ENCODE assay signal across 10 mouse cellular contexts in genomic region chr11:118401195-118401594, GRCm38 (mm10). TPM values are rescaled to one million over a fixed set of nuclear protein-coding genes. Genes with fewer than 3 reads are reported as not detected.
DNase-seq lines count a peak whose midpoint lies in the region; ATAC-seq and TF ChIP-seq lines count a peak whose summit lies in the region.
"Had no signal": no experiment of that assay in that cellular context is flagged by ENCODE, and none has a peak within 500 bp of the region (broad histone marks: within the 10 kb centered on the region; RNA-seq: fewer than 3 reads in every experiment).

No protein-coding gene starts in this region.

- no peaks in the 10 kb centered on the region for H3K27me3 ChIP-seq in heart, embryonic 12.5 days (replicated peaks)
- H3K27me3 ChIP-seq in limb, embryonic 10.5 days (ENCODE audit: low read depth, poor library complexity, severe bottlenecking), result no peaks in the 10 kb centered on the region

- H3K4me2 ChIP-seq in heart, embryonic 12.5 days, result no peak overlapping the region

- peak overlapping the region; percentile 49 for H3K27ac ChIP-seq in heart, embryonic 12.5 days (ENCODE audit: poor library complexity, severe bottlenecking)
- H3K27ac ChIP-seq in limb, embryonic 10.5 days, result peak overlapping the region; percentile 83
- no peak overlapping the region for H3K27ac ChIP-seq in left cerebral cortex, adult 2 months

- peaks cover 9% of the 10 kb centered on the region for H3K36me3 ChIP-seq in heart, embryonic 12.5 days
- H3K36me3 ChIP-seq in limb, embryonic 10.5 days, result peaks cover 9% of the 10 kb centered on the region

- no peak for ATAC-seq in heart, embryonic 12.5 days (ENCODE audit: insufficient number of reproducible peaks, low FRiP score)
- ATAC-seq in megakaryocyte-erythroid progenitor cell, adult 5-6 weeks (replicated peaks; ENCODE audit: low FRiP score, low TSS enrichment, poor library complexity, severe bottlenecking), result no peak

- H3K4me1 ChIP-seq in heart, embryonic 12.5 days (replicated peaks), result peaks cover 32% of the 10 kb centered on the region
- peaks cover 34% of the 10 kb centered on the region for H3K4me1 ChIP-seq in limb, embryonic 10.5 days

- no peak overlapping the region for H3K4me3 ChIP-seq in heart, embryonic 12.5 days
- no peak overlapping the region for H3K4me3 ChIP-seq in limb, embryonic 10.5 days
- H3K4me3 ChIP-seq in left cerebral cortex, adult 2 months, result no peak overlapping the region

- DNase-seq in heart, adult 18-20 months, result no peak
- peak; percentile 40 for DNase-seq in thymus, postnatal 4 days
- no peak for DNase-seq in thymus, postnatal 10 days (ENCODE audit: low spot score in 2 of 2)
- DNase-seq in limb, embryonic 10.5 days (ENCODE audit: low spot score), result no peak
- no peak for DNase-seq in ovary, postnatal 10 days (ENCODE audit: low spot score)
- DNase-seq in left cerebral cortex, adult 2 months (ENCODE audit: extremely low spot score in 1 of 2, low spot score in 2 of 2), result no peak

- H3K9me3 ChIP-seq in heart, embryonic 12.5 days (replicated peaks), result no peaks in the 10 kb centered on the region
- H3K9me3 ChIP-seq in limb, embryonic 10.5 days (replicated peaks), result no peaks in the 10 kb centered on the region

- intact Hi-C loops in left cerebral cortex, adult 2 months (cut with DNase I), result no loop called here

- H3K9ac ChIP-seq in heart, embryonic 12.5 days, result no peak overlapping the region

- no peak for TF ChIP-seq CTCF in left cerebral cortex, adult 2 months (IDR thresholded peaks at IDR 0.05)

- WGBS in heart, embryonic 12.5 days, result 79% methylated on average over 4 of the region's 4 CpGs
- 73% methylated on average over 4 of the region's 4 CpGs for WGBS in limb, embryonic 10.5 days

RNA-seq across cellular contexts. Expression of gene Lgals3bp, which starts 0.7 kb away (rescaled TPM):
- 4.5 and 5.1 TPM in 2 replicates for polyA plus RNA-seq in heart, embryonic 12.5 days (2016; fragmentation: Nextera tagmentation; extraction: Ambion mirVana)
- total RNA-seq in heart, adult 18-20 months (2021), result 10 to 100 TPM; 19.6 to 34.9 TPM
- 2.7 and 3.4 TPM in 2 replicates for polyA plus RNA-seq in limb, embryonic 10.5 days (2016; fragmentation: Nextera tagmentation; extraction: Ambion mirVana)
- 10 to 100 TPM; 17.1 to 20.0 TPM for total RNA-seq in left cerebral cortex, adult 2 months (2021)
- total RNA-seq in megakaryocyte-erythroid progenitor cell, adult 5-6 weeks (2014; fragmentation: Nextera tagmentation), result 174 and 211 TPM in 2 replicates
- total RNA-seq in megakaryocyte-erythroid progenitor cell, adult 5-6 weeks (2017), result 112 and 174 TPM in 2 replicates

RNA-seq across cellular contexts. Expression of gene Cant1, which starts 17.7 kb away (rescaled TPM):
- 23.6 and 23.7 TPM in 2 replicates for polyA plus RNA-seq in heart, embryonic 12.5 days (2016; fragmentation: Nextera tagmentation; extraction: Ambion mirVana)
- 10 to 100 TPM; 17.5 to 18.6 TPM for total RNA-seq in heart, adult 18-20 months (2021)
- polyA plus RNA-seq in limb, embryonic 10.5 days (2016; fragmentation: Nextera tagmentation; extraction: Ambion mirVana), result 24.1 and 25.9 TPM in 2 replicates
- 10 to 100 TPM; 37.9 to 41.0 TPM for total RNA-seq in left cerebral cortex, adult 2 months (2021)
- 23.9 and 24.7 TPM in 2 replicates for total RNA-seq in megakaryocyte-erythroid progenitor cell, adult 5-6 weeks (2014; fragmentation: Nextera tagmentation)
- 7.3 and 11.3 TPM in 2 replicates for total RNA-seq in megakaryocyte-erythroid progenitor cell, adult 5-6 weeks (2017)

RNA-seq across cellular contexts. Expression of gene C1qtnf1, which starts 26.8 kb away (rescaled TPM):
- polyA plus RNA-seq in heart, embryonic 12.5 days (2016; fragmentation: Nextera tagmentation; extraction: Ambion mirVana), result 4.9 and 5.5 TPM in 2 replicates
- total RNA-seq in heart, adult 18-20 months (2021), result 10 to 100 TPM; 13.4 to 16.4 TPM
- polyA plus RNA-seq in limb, embryonic 10.5 days (2016; fragmentation: Nextera tagmentation; extraction: Ambion mirVana), result 1.9 and 3.1 TPM in 2 replicates
- 1 to 10 TPM; 3.3 to 4.8 TPM for total RNA-seq in left cerebral cortex, adult 2 months (2021)
- not detected in 2 replicates for total RNA-seq in megakaryocyte-erythroid progenitor cell, adult 5-6 weeks (2014; fragmentation: Nextera tagmentation)
- total RNA-seq in megakaryocyte-erythroid progenitor cell, adult 5-6 weeks (2017), result not detected in 2 replicates
- total RNA-seq: common myeloid progenitor, adult 5-6 weeks had no signal

RNA-seq across cellular contexts. Expression of gene Timp2, which starts 45.7 kb away (rescaled TPM):
- polyA plus RNA-seq in heart, embryonic 12.5 days (2016; fragmentation: Nextera tagmentation; extraction: Ambion mirVana), result 68.9 and 72.1 TPM in 2 replicates
- total RNA-seq in heart, adult 18-20 months (2021), result 100 to 1,000 TPM in 1 of 2 experiments, 10 to 100 TPM in 1; 75.0 to 102 TPM
- polyA plus RNA-seq in limb, embryonic 10.5 days (2016; fragmentation: Nextera tagmentation; extraction: Ambion mirVana), result 35.4 and 49.6 TPM in 2 replicates
- total RNA-seq in left cerebral cortex, adult 2 months (2021), result 100 to 1,000 TPM; 221 to 255 TPM
- 4.4 and 8.0 TPM in 2 replicates for total RNA-seq in megakaryocyte-erythroid progenitor cell, adult 5-6 weeks (2014; fragmentation: Nextera tagmentation)
- 9.3 and 9.5 TPM in 2 replicates for total RNA-seq in megakaryocyte-erythroid progenitor cell, adult 5-6 weeks (2017)

RNA-seq across cellular contexts. Expression of gene Cep295nl, which starts 58.9 kb away (rescaled TPM):
- polyA plus RNA-seq in heart, embryonic 12.5 days (2016; fragmentation: Nextera tagmentation; extraction: Ambion mirVana), result 0.23 and 0.24 TPM in 2 replicates
- under 1 TPM; 0.39 to 0.42 TPM for total RNA-seq in heart, adult 18-20 months (2021)
- polyA plus RNA-seq in limb, embryonic 10.5 days (2016; fragmentation: Nextera tagmentation; extraction: Ambion mirVana), result 0.61 and 1.1 TPM in 2 replicates
- total RNA-seq in left cerebral cortex, adult 2 months (2021), result 1 to 10 TPM; 1.5 to 1.8 TPM
- total RNA-seq in megakaryocyte-erythroid progenitor cell, adult 5-6 weeks (2014; fragmentation: Nextera tagmentation), result 0.81 and 2.2 TPM in 2 replicates
- 1.2 TPM in 2 replicates for total RNA-seq in megakaryocyte-erythroid progenitor cell, adult 5-6 weeks (2017)
- total RNA-seq: common myeloid progenitor, adult 5-6 weeks had no signal
- polyA plus RNA-seq: large intestine, adult 2 months had no signal

Comparison
In these comparisons a context has a peak if more than half of its experiments do, and no peak if none do; other contexts are left out.
1. RNA of gene C1qtnf1, which starts 26.8 kb away (total RNA-seq): 13.4 to 16.4 TPM in heart, adult 18-20 months and 3.3 to 4.8 TPM in left cerebral cortex, adult 2 months; not detected in megakaryocyte-erythroid progenitor cell, adult 5-6 weeks; every median in the first group is over 4 times any median in the second.